Mouse (Mus musculus) stomach, embryonic 16.5 days (tissue): ENCODE results near the gene Fam214b. TPM values are rescaled to one million over a fixed set of nuclear protein-coding genes. Genes with fewer than 3 reads are reported as not detected.

Experiments used
- ATAC-seq: fragments of 200-750 bp; cut with Nextera tagmentation; 2 replicates; pipeline ENCODE4 v1.8.0; 2017; ENCODE audit warnings: moderate number of reproducible peaks, moderate TSS enrichment; ENCODE audit not compliant: insufficient read depth, low FRiP score
- H3K27ac ChIP-seq: fragments of 300-500 bp; sonication (generic); 2 replicates; pipeline ENCODE4 v1.5.1; 2014; ENCODE audit warnings: low read length
- H3K27me3 ChIP-seq: fragments of 300-500 bp; sonication (generic); 2 replicates; pipeline ENCODE4 v1.6.1; 2014; ENCODE audit warnings: low read length, control low read depth, mixed read lengths; ENCODE audit not compliant: control insufficient read depth, insufficient read depth
- H3K36me3 ChIP-seq: fragments of 300-500 bp; sonication (generic); 2 replicates; pipeline ENCODE4 v1.6.1; 2014; ENCODE audit warnings: low read length; ENCODE audit not compliant: control insufficient read depth, insufficient read depth
- H3K4me1 ChIP-seq: fragments of 300-500 bp; sonication (generic); 2 replicates; pipeline ENCODE4 v1.6.1; 2014; ENCODE audit warnings: low read length, control low read depth, mixed read lengths; ENCODE audit not compliant: control insufficient read depth, insufficient read depth
- H3K4me2 ChIP-seq: fragments of 300-500 bp; sonication (generic); 2 replicates; pipeline ENCODE4 v1.6.1; 2014; ENCODE audit warnings: low read depth, low read length, mixed read lengths
- H3K4me3 ChIP-seq: fragments of 300-500 bp; sonication (generic); replicated peaks from 2 replicates; pipeline ENCODE4 v1.5.1; 2014; ENCODE audit warnings: mild to moderate bottlenecking, low read length
- H3K9ac ChIP-seq: fragments of 300-500 bp; sonication (generic); 2 replicates; pipeline ENCODE4 v1.6.1; 2014; ENCODE audit warnings: low read length
- H3K9me3 ChIP-seq: fragments of 300-500 bp; sonication (generic); replicated peaks from 2 replicates; pipeline ENCODE4 v1.6.1; 2016; ENCODE audit warnings: low read length, control low read depth; ENCODE audit not compliant: control insufficient read depth
- WGBS: fragments of 180-500 bp; shearing (Covaris S2); extraction: QIAGEN DNeasy Blood & Tissue Kit; methylation state at CpG from one replicate; pipeline ENCODE4 v1.1.7; 2014; 5-methylcytosine and 5-hydroxymethylcytosine counted together
- polyA plus RNA-seq: library from polyadenylated mRNA; unstranded; fragments of >200 nt; fragmentation: Nextera tagmentation; extraction: Ambion mirVana; gene quantifications from 2 replicates; pipeline ENCODE4 v1.2.1, GENCODE M21; 2015

The Fam214b gene
- 12.9 and 13.5 TPM in 2 replicates for polyA plus RNA-seq

- Histone ChIP-seq H3K9me3 (no peaks in the 10 kb centered on the region), H3K36me3 (no peaks in the 10 kb centered on the region), H3K4me3 (peak within 1 kb of the TSS; percentile 72), H3K4me2 (peak within 1 kb of the TSS; percentile 94), H3K27me3 (no peaks in the 10 kb centered on the region), H3K4me1 (peaks cover 15% of the 10 kb centered on the region), H3K9ac (peak within 1 kb of the TSS; percentile 72), H3K27ac (peak within 1 kb of the TSS; percentile 95)
- WGBS: 1% methylated on average over 33 of the region's 33 CpGs
- ATAC-seq: peak; percentile 94
Measured at GRCm38 (mm10) chr4:43045659-43046302, at the start of gene Fam214b. Gene Fam214b (minus strand): TSS chr4:43046220.

- Histone ChIP-seq H3K4me1 (no peaks in the 10 kb centered on the region), H3K9ac (no peak overlapping the region), H3K4me2 (no peak overlapping the region), H3K27me3 (no peaks in the 10 kb centered on the region), H3K36me3 (no peaks in the 10 kb centered on the region), H3K4me3 (no peak overlapping the region), H3K9me3 (no peaks in the 10 kb centered on the region), H3K27ac (no peak overlapping the region)
- WGBS: 39% methylated on average over 4 of the region's 4 CpGs
- ATAC-seq: no peak
Measured at GRCm38 (mm10) chr4:43091183-43091582, 45.2 kb upstream of the Fam214b start.

- no peak overlapping the region for H3K9ac ChIP-seq
- no peak overlapping the region for H3K4me3 ChIP-seq
- no peaks in the 10 kb centered on the region for H3K36me3 ChIP-seq
- H3K4me2 ChIP-seq: no peak overlapping the region
- no peak overlapping the region for H3K27ac ChIP-seq
- H3K9me3 ChIP-seq: no peaks in the 10 kb centered on the region
- no peak for ATAC-seq
- 83% methylated on average over 2 of the region's 2 CpGs for WGBS
- H3K4me1 ChIP-seq: no peaks in the 10 kb centered on the region
- H3K27me3 ChIP-seq: no peaks in the 10 kb centered on the region
Measured at GRCm38 (mm10) chr4:43089950-43090349, 43.9 kb upstream of the Fam214b start.

DNA sequence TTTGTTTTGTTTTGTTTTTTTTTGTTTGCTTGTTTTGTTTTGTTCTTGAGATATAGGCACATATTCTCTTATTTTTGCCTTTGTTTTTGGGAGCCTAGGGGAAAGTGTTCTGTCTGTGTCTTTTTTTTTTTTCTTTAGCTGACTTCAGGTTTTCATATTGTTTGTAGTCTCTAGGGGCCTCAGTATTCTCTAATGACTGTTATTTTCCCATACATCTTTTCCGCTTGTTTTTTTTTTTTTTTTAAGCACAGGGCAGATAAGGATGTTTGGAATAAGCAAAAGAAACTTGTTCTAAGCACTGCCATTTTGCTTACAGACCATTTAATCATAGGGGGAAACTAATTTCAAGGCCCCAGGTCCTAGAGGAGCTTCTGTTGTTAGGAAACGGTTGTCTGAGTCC, 36.4 kb upstream of the Fam214b start:
- H3K4me3 ChIP-seq: no peak overlapping the region
- no peak for ATAC-seq
- no peaks in the 10 kb centered on the region for H3K9me3 ChIP-seq
- H3K4me2 ChIP-seq: no peak overlapping the region
- no peak overlapping the region for H3K27ac ChIP-seq
- H3K27me3 ChIP-seq: no peaks in the 10 kb centered on the region
- no peaks in the 10 kb centered on the region for H3K4me1 ChIP-seq
- H3K9ac ChIP-seq: no peak overlapping the region
- WGBS: 61% methylated on average over 2 of the region's 2 CpGs
- no peaks in the 10 kb centered on the region for H3K36me3 ChIP-seq

DNA sequence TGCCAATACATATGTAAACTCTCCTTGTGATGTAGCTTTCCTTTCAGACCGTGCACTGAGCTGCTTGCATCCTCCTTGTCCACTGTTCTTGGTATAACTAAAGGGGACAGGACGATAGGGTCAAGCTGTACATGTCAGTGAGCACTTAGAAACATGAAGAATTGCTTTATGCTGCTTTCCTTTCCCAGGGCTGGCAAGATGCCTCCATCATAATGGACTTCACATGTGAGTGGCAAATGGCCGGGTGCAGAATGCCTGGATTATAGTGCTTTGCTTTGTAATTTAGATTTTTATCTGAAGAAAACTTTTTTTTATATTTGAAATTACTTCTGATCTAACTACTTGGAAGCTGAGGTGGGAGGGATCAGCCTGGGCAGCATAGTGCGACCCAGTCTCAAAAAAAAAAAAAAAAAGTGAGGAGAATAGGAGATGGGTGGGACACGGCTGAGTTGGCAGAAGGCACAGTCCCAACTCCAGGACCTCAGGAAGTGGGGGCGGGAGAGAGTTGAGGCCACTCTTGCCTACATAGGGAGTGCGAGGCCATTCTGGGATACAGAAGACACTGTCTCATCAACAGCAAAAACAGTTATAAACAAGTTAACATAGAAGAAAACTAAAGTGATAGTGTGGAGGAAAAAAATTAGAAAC, 32.2 kb upstream of the Fam214b start:
- H3K36me3 ChIP-seq: no peaks in the 10 kb centered on the region
- no peaks in the 10 kb centered on the region for H3K4me1 ChIP-seq
- H3K4me3 ChIP-seq: no peak overlapping the region
- H3K27ac ChIP-seq: no peak overlapping the region
- WGBS: 50% methylated on average over 7 of the region's 7 CpGs
- no peaks in the 10 kb centered on the region for H3K9me3 ChIP-seq
- no peaks in the 10 kb centered on the region for H3K27me3 ChIP-seq
- ATAC-seq: no peak
- no peak overlapping the region for H3K4me2 ChIP-seq
- no peak overlapping the region for H3K9ac ChIP-seq

GRCm38 (mm10) chr4:43074923-43075322, 28.9 kb upstream of the Fam214b start:
- no peak overlapping the region for H3K9ac ChIP-seq
- ATAC-seq: no peak
- H3K9me3 ChIP-seq: no peaks in the 10 kb centered on the region
- no peaks in the 10 kb centered on the region for H3K27me3 ChIP-seq
- H3K36me3 ChIP-seq: no peaks in the 10 kb centered on the region
- H3K27ac ChIP-seq: no peak overlapping the region
- H3K4me2 ChIP-seq: no peak overlapping the region
- no peaks in the 10 kb centered on the region for H3K4me1 ChIP-seq
- H3K4me3 ChIP-seq: no peak overlapping the region

DNA sequence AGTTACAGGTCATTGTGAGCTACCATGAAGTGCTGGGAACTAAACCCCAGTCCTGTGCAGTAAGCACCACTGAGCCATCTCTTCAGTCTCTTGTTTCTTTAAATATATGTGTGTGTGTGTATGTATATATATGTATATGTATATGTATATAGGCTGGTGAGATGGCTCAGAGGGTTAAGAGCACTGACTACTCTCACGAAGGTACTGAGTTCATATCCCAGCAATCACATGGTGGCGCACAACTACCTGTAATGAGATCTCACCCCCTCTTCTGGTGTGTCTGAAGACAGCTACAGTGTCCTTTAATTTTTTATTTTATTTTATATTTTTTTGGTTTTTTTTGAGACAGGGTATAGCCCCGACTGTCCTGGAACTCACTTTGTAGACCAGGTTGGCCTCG, 19.5 kb upstream of the Fam214b start:
- Histone ChIP-seq H3K36me3 (no peaks in the 10 kb centered on the region), H3K4me3 (no peak overlapping the region), H3K9me3 (no peaks in the 10 kb centered on the region), H3K9ac (no peak overlapping the region), H3K4me1 (0 out of 2 replicates have a peak, but pooled peaks cover 2% of the 10 kb centered on the region), H3K4me2 (no peak overlapping the region), H3K27ac (no peak overlapping the region), H3K27me3 (no peaks in the 10 kb centered on the region)
- WGBS: 91% methylated on average over 4 of the region's 4 CpGs
- no peak for ATAC-seq

GRCm38 (mm10) chr4:43060286-43060685, 14.3 kb upstream of the Fam214b start:
- Histone ChIP-seq H3K36me3 (no peaks in the 10 kb centered on the region), H3K4me3 (no peak overlapping the region), H3K9me3 (no peaks in the 10 kb centered on the region), H3K4me1 (no peaks in the 10 kb centered on the region), H3K9ac (no peak overlapping the region), H3K27ac (no peak overlapping the region), H3K4me2 (peak overlapping the region; percentile 73; the same call in 1 of the 2 replicates), H3K27me3 (no peaks in the 10 kb centered on the region)
- no peak for ATAC-seq
- 35% methylated on average over 3 of the region's 3 CpGs for WGBS

- Histone ChIP-seq H3K27ac (no peak overlapping the region), H3K9ac (no peak overlapping the region)
- ATAC-seq: no peak
Measured at GRCm38 (mm10) chr4:43059697-43060096, 13.7 kb upstream of the Fam214b start.

More at GRCm38 (mm10) chr4:43059697-43060096, 13.7 kb upstream of the Fam214b start:
- no peaks in the 10 kb centered on the region for H3K9me3 ChIP-seq
- peak overlapping the region; percentile 66 for H3K4me3 ChIP-seq
- H3K4me1 ChIP-seq: no peaks in the 10 kb centered on the region
- 28% methylated on average over 3 of the region's 3 CpGs for WGBS
- peak overlapping the region; percentile 73 for H3K4me2 ChIP-seq
- no peaks in the 10 kb centered on the region for H3K27me3 ChIP-seq
- H3K36me3 ChIP-seq: no peaks in the 10 kb centered on the region
